Mouse (Mus musculus): ENCODE data around the gene Stk40.

DNA sequence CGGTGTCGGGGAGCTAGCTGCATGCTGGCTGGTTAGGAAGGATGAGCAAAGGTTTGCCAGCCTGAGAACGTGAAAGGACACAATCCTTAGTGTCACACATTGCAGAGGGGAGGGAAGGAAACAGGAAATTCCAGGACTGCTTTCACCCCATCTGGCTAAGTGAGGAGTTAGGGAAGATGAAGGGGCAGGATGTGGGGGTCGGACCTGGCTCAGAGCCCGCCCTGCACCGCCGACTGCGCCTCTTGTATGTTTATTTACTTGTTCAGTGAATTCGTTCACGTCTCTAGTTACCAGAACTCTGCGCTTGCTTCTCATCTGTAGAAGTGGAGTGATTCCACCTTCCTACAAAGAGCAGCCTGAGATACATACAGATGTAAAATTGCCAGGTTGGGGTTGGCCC lies 26.7 kb downstream of the Stk40 start:
- no peak for TF ChIP-seq POLR2A (IDR thresholded peaks at IDR 0.05; ENCODE audit: insufficient read depth, low read length)
- TF ChIP-seq CTCF (IDR thresholded peaks at IDR 0.05; ENCODE audit: low read depth, low read length) = no peak

Measured in ES-Bruce4 (cell line).